Mouse (Mus musculus) CH12F3 (cell line): Measurements from ENCODE around the gene Smim24.

Experiments used
- in situ Hi-C: fragments of 300-500 bp; cut with MboI; formaldehyde crosslinking; loops from 2 replicates; pipeline ENCODE4 v1.14.3; 2020; ENCODE audit warnings: low sequenced_read_pairs

Smim24 gene

GRCm38 (mm10) chr10:81432169-81432867, 39.5 kb downstream of the Smim24 start:
- in situ Hi-C loops = no loop called here

GRCm38 (mm10) chr10:81432868-81433262, 40.0 kb downstream of the Smim24 start:
- in situ Hi-C loops = no loop called here

GRCm38 (mm10) chr10:81433541-81434289, 40.9 kb downstream of the Smim24 start:
- in situ Hi-C loops = no loop called here

GRCm38 (mm10) chr10:81434361-81435263, 41.8 kb downstream of the Smim24 start:
- in situ Hi-C loops = no loop called here

DNA sequence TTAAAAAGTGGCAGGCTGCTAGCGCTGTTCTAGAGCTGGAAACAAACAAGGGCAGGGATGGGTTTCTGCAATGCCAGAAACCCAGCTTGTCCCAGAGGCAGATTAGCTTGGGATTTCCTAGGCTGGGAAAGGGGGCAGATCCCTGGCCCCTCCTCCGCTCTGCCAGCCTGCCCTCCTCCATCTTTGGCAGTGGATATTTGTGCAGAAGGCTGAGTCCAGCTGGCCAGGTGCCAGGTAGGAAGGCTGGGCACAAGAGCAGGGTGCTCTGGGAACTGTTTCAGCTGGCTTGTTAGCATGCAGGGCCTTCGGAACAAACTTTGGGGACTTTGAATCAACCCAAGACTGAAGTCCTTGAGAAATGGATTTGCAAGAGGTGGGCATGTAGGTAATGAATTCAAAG, 42.6 kb downstream of the Smim24 start:
- in situ Hi-C loops = no loop called here

GRCm38 (mm10) chr10:81441019-81441418, 48.2 kb downstream of the Smim24 start:
- in situ Hi-C loops = no loop called here
